Mouse (Mus musculus) layer of hippocampus, adult 9-11 months (tissue): ENCODE data around the gene Slc30a7.

Experiments used
- DNase-seq: peaks from one replicate; pipeline ENCODE4 v3.0.0; 2022

The Slc30a7 gene

DNA sequence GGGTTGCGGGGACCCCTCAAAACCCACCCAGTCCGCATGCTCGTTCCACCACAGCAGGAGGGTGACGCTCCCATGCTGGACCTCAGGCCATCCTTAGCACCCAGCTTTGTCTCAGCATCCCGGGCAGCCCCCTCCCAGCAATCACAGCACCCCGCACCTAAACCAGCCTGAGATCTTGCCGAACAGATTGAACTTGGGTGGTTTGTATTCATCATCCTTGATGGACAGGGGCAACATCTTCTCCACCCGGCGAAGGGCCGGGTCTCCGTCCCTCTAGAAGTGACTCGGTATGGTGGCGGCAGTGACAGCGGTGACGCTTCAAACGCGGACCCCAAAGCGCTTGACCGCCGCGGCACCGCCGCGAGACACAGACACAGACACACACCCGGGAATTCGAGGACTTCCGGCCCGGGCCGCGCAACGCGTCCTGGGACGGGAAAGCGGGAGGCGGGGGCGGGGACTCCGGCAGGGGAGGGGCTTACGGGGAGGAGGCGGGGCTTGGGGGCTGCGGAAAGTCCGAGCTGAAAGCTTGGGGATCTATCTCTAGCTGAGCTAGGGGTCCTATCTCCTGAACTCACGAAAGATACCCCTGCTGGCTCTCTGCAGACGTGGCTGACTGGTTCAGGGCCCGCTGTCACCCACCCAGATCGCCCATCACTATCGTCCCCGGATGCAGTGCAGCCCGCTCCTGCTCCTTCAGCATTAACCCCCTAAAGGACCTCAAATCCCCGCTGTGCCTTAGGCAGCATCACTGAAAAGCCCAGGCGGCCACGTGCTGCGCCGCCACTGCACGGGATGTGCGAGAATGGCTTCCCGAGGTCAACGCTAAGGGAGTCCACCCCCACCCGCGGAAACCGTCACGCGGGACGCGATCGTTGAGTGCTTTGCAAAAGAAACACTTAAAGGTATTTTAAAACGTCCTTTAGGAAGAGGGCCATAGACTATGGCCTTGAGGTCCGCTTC, at the start of gene Slc30a7, which contains the start of gene Extl2:
Gene Slc30a7 (minus strand): TSS at position 429 of the 963 bp plus-strand sequence.
Gene Extl2 (plus strand): TSS at position 485 of the 963 bp plus-strand sequence.
- DNase-seq = peak; percentile 88

DNA sequence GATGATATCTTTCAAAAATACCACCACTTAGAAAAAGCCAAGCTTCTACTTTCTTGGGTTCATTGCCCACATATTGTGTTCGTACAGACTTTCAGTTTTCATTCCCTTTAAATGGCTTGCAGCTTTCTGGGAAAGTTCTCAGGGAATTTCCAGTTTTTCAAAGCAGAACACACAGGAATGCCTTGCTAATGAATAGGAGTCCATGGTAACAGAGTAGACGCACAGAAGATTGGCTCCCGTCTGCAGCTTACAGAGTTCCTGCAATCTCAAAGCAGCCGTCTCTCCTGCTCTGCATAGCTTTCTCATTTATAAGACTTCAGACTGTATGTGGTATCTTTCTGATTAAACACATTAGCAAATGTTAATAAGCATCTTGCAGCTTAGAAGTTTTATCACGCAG, 39.8 kb upstream of the Slc30a7 start:
- no peak for DNase-seq

DNA sequence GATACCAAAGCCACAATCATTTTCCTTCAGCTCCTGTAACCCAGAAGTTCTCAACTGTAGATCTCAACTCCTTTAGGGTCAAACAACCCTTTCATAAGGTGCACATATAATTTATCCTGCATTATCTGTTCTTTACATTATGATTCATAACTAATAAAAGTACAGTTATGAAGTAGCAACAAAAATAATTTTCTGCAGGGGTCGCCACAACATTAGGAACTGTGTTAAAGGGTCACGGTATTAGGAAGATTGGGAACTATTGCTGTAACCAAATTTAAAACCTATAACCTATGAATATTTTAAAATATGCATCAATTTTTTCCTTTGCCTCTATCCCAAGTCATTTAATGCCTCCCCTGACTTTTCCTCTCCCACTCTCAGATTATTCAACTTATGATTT, 38.8 kb upstream of the Slc30a7 start:
- no peak for DNase-seq

DNA sequence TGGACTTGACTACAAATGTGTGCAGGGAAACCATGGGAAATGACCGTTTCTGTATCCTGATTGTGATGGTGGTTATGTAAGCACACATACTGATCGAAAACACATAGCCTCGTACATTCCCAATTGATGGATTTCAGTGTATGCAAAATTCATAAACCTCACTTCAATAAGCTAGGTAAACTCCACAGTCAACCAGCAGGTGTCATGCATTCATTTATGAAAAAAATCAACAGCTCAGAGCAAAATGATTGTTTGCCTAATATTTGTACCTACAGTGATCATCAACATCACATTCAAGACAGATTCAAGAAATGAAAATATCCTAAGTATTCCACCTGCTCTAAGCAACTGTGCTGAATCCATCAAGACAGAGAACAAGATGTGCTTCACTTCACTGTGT, 33.6 kb upstream of the Slc30a7 start:
- no peak for DNase-seq

DNA sequence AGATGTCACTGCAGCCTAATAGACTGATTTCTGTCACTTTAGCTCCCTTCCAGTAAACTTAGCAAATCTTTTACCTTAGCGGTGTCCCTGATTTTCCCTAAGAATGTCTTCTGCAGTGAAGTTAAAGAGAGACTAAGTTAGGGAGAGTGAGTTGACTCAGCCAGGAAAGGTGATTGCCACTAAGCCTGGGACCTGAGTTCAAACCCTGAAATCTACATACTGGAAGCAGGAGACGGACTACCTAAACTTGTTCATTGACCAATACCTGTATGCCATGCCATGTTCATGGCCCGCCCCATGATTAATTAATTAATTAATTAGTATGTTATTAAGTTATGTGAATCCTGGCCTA, 26.6 kb upstream of the Slc30a7 start:
- DNase-seq = no peak

DNA sequence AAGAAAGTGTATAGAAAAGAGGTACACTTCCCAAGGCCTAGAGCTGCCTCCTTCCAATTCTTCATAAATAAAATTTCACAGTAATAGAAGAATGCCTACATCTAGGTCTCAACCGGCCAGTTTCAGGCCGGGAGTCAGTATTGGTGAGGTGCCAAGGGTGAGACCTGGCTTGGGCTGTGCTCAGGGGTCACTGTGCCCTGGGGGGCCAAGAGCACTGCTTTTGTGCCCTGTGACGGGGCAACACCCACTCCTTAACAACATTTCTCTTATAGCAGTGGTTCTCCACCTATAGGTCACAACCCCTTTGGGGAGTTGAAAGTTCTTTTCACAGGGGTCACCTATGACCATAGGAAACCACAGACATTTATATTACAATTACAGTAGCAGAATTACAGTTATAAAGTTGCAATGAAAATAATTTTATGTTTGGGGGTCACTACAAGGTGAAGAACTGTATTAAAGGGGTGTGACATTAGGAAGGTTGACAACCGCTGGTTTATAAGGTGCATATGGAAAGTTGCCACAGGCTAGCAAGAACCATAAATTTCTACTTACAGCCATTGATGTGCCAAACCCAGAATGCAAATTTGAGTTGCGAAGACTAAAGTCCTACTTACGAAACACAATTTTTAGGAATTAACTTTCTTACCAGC, 26.1 kb upstream of the Slc30a7 start:
- no peak for DNase-seq

DNA sequence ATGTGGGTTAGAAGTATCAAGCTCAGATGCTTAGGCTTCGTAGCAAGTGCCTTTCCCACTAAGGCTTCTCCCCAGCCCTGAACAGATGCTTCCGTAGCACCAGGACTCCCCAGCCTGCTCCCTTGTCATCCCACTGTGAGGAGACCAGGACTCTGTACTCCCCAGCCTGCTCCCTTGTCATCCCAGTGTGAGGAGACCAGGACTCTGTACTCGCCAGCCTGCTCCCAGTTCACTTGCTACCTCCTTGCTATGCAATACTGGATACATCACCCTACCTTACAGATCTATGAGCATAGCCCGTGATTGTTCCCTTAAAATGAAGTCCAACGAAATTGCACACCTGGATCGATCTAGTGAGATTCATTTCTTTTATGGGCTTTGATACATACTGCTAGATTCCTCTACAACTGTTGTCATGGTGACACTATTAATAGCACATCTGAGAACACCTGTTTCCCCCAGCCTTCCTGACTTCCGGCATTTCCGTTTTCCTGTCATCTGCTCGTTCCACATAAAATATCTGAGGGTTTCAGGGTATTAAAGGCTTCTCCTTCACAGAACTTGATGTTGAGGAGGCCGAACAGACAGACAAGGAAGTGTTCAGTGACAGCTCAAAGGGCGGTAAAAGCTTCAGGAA, 23.1 kb upstream of the Slc30a7 start:
- DNase-seq = no peak

DNA sequence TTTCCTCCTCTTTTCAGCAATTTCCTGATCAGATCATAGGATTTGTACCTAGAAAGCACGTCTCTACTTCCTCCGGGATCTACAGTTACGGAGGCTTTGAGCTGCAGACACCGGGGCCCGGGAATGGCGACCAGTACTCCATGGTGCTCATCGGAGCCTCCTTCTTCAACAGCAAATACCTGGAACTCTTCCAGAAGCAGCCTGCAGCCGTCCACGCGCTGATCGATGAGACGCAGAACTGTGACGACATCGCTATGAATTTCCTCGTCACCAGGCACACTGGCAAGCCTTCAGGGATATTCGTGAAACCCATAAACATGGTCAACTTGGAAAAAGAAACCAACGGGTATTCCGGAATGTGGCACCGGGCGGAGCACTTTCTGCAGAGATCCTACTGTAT, 19.8 kb upstream of the Slc30a7 start:
- DNase-seq = no peak

DNA sequence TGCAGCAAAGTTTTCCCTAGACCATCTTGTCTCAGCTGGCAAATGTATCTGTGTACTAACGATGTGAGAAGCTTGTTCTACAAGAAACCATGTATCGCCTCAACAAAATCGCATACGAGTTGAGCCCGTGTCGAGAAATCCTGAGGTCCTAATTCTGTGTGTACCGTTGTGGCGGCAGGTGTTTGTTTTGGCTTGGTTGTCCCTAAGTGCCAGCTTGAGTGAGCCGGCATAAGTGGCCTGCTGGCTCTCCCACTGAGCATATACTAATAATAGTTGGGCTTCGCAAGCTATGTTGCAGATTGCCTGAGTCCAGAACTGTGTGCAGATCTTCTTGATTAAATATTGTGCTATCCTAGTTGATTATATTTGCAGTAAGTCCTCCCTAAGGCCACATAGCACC, 18.5 kb upstream of the Slc30a7 start:
- no peak for DNase-seq

DNA sequence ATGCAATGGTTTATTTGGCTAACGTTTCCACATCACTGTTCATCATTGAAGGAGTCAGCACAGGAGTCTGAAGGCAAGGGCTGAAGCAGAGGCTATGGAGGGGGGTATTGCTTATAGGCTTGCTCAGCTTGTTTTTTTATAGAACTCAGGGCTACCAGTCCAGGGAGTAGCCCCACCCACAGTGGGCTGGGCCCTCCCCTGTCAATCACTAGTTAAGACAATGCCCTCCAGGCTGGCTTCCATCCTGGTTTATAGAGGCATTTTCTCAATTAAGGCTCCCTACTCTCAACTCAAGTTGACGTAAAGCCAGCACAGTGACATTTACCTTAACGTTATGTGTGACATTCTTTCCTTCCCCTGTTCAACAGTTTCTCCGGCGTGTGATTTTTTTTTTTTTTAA, 17.5 kb upstream of the Slc30a7 start:
- DNase-seq = no peak

DNA sequence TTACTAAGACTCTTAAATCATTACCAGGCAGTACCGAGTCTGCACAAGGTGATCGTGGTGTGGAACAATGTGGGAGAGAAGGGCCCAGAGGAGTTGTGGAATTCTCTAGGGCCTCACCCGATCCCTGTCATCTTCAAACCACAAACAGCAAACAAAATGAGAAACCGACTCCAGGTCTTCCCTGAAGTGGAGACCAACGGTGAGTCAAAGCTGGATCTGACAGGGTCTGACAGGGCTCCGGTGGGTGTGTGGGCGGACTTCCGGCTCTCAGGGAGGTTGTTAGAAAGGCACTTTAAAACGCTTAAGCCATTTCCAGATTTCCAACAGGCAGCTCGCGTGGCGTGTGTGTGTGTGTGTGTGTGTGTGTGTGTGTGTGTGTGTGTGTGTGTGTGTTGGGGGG, 17.0 kb upstream of the Slc30a7 start:
- no peak for DNase-seq

DNA sequence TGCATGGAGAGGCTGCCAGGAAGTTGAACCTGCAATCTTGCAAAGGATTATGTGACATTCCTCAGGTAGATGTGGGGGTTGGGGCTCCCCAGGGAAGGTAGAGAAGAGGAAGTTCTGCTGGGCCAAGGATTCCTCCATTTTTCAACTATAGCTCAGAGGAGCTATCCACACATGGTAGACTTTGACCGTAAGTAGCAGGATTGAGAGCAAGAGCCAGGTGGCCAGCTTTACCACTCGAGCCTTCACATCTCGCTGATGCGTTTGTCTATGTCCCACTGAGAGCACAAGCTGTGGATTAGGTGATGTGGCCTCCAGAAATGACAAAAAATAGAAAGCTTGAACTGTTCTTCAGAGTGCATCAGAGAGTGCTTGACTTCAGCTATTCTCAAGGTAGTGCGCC, 11.9 kb upstream of the Slc30a7 start:
- no peak for DNase-seq

DNA sequence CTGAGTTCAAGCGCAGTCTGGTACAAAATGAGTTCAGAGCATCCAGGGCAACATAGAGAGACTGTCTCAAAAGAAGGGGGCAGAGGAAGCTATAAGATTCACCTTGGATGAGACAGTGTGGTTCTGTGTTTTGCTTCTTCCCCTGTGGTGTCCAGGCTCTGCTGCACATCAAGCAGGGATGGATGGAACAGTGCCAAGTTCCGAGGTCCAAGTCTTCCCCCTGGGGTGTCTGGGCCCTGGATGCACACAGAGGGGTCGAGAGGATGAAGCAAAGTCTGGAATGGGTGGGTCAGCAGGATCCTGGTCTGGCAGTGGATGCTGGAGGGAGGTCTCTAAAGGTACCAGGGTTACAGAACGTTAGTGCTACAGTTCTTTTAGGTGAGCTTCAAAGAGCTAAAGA, 11.4 kb upstream of the Slc30a7 start:
- DNase-seq = no peak

DNA sequence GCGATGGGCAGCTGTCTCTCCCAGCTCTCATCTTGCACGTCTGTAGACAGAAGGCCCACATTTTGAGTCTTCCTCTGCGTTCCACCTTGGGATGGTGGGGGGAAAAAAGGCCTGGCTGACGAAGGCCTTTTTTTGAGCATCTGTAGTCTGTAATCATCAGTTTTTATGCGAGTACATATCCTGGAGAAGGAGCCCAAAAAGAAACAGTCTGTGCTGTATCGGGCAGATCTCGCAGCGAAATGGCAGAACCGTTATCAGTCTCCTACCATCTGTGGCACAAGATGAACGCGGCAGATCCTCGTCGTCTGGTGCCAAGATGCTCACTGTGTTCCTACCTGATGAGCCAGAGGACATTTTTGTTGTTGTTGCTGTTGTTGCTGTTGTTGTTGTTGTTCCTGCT, 8.9 kb upstream of the Slc30a7 start:
- peak; percentile 73 for DNase-seq

DNA sequence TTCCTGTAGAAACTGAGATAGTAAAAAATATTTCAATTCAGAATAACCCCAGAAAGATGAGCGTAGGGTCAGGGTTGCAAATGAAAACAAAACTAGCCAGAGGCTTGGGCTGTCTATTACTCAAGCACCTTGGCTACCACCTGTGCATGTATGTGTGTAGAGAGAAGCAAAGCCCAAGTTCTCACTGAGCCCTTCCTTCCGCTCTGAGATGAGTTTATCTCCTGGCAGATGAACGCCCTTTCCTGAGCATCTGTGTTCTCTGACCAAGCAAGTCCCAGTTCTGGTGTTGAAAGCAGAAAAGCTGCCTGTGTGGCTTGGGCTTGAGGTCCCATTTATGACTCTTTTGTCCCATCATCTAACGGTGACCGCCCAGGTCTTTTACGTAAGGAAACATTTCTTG, 7.7 kb upstream of the Slc30a7 start:
- DNase-seq = no peak

DNA sequence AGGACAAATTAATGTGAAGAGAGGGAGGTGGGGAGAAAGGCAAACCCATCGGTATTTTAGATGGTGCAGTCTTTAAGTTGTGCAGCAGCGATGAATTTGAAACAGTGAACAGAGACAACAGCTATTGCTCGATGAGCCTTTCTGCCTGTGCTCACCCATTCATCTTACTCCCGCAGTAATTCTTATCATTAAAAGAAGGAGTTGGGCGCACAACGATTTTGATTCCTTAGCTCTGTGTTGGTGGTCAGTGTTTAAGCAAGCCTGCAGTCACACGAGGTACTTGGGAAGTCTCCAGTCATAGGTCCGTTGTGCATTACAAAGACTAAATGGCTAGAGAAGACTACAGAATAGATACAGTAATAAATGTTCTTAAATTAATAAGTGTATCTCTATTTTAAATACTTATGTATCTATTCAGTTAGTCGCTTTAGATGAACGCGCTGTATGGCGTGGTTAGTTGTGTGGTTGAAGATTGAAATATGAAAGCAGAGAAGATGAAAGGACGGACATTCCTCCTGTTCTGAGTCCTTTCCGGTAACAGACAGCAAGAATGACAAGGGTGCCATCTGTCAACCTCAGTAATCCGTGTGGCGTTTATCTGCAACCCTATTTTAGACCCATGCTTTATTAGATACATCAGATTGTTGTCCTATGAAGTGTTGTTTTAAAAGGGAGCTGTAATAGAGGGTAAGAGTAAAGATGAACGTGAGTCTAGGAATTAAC, 2.6 kb upstream of the Slc30a7 start:
- DNase-seq = no peak

DNA sequence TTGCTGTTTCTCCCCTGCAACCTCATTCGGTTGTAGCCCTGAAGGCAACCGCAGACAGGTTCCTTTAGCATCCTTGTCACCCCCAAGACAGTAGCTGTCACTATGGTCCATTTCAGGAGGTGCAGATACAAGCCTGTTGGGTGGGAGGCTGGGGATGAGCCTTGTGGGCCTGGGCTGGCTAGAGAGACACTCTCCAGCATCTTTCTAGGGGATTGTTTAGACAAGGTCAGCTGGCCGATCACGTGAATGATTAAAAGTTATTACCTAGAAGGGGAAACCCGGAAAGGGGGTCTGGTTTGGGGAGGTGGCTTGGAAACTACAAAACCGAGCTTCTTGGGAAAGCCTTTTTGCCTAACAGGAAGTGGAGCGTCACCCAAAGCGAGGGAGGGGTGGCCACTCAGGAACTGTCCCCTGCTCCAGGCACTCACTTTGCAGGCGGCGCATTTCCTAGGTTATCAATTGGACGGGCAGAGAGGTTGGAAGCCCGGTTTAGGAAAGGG, 785 bp upstream of the Slc30a7 start:
- peak; percentile 86 for DNase-seq

DNA sequence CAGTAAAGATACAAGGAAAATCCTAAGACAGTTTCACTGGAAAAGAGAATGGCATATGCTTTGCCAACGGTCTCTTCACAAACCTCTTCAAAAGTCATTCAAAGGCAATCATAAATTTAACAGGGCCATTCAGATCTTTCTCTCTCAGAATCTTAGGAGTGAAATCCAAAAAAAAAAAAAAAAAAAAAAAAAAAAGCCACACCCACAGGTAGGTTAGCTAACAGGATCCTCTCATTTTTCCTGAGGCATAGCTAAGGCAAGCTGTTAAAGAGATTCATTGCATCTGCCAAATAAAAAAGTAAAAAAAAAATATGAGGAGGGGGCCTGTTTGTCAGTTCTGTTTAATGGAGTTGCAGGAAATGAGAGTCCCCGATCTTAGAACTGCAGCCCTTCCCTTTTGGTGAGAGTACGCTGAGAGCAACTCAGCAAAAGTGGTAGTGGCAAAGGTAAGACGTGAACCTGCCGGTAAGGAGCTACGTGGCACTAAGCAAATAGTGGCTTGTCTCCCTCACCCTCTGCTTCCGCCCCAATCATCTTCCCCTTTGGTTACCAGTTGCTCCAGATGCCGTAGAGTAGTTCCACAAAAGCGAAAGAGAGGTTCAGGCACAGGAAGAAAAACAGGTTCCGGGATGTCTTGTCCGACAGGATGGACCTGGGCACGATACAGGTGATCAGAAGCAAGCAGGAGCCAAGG, 775 bp downstream of the Slc30a7 start:
- peak; percentile 27 for DNase-seq

DNA sequence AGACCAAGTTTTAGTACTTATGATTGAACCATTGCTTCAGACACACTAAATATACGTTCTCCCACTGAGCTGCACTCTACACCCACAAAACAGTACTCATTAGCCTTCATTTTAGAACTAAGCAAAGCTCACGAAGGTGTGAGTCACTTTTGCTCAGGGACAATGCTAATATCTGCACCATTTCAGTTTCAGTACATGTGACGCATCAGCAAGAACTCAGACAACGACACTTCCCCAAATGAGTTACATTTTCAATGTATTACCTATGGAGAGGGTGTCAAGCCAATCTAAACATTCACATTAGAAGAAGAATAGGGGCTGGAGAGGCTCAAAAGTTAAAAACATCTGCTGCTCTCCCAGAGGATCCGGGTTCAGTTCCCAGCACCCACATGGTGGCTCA, 10.3 kb downstream of the Slc30a7 start:
- no peak for DNase-seq

DNA sequence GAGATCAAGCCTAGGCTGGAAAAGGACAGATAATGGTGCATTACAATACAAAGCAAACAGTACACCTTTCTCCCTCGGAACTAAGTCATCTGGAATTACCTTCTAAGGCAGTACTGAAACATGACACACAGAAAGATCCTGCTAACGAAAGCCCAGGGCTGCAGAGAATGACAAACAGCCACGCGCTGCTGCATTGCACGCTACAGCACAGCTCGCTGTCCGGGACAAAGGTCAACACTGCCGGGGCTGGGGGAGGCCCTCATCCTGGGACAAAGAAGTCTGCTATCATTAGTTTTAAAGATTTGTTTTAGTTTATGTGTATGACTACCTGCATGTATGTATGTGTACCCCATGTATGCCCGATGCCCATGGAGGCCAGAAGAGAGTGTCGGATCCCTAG, 14.2 kb downstream of the Slc30a7 start:
- no peak for DNase-seq

DNA sequence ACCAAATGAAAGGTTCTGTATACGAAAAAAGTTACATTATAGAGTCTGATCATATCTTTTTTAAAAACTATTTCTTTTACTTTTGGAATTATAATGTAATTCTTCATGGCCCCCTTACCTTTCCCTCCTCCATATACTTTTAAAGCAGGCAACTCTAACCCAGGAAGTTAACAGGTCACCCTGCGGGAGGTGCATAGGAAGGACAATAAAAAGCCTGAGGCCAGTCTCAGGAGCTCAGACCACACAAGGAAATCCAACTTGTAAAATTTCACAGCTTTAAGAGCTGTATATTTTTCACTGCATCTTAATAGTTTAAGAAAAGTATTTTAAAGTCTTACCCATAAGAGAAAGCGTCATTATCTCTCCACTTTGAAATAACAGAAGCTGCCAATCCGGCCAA, 14.6 kb downstream of the Slc30a7 start:
- DNase-seq = no peak

DNA sequence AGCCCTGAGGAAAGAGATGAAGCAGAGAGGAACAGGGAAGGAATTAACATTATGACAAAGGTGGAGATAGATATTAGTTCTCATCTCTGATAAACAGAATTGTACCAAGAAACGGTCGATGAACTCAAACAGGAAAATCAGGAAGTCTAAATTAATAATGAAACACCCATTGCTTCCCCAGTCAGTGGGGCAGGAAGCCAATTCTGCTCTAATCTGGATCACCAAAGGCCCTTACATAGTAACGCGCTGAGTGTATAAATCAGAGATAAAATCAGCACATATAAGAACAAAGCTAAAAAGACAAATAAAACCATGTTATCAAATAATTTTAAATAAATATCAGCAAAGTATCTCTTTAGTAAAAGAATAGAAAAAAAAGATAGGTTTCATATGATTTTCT, 15.1 kb downstream of the Slc30a7 start:
- no peak for DNase-seq
